15 mouse cellular contexts compared by ENCODE assay signal in genomic region chr9:64457596-64457995, GRCm38 (mm10).
DNase-seq lines count a peak whose midpoint lies in the region; ATAC-seq and TF ChIP-seq lines count a peak whose summit lies in the region.
"Had no signal": no experiment of that assay in that cellular context is flagged by ENCODE, and none has a peak within 500 bp of the region (broad histone marks: within the 10 kb centered on the region; RNA-seq: fewer than 3 reads in every experiment).

No protein-coding gene starts in this region.

- H3K27me3 ChIP-seq in heart, postnatal 0 days (ENCODE audit: control insufficient read depth, insufficient read depth, low read length), result 0 out of 2 replicates have a peak, but pooled peaks cover 2% of the 10 kb centered on the region
- peaks cover 18% of the 10 kb centered on the region for H3K27me3 ChIP-seq in limb, embryonic 10.5 days (ENCODE audit: low read depth, poor library complexity, severe bottlenecking)
- H3K27me3 ChIP-seq: heart, embryonic 15.5 days; midbrain, embryonic 12.5 days had no signal

- no peaks in the 10 kb centered on the region; the same call in 1 of the 2 replicates for H3K4me1 ChIP-seq in heart, postnatal 0 days (ENCODE audit: control insufficient read depth, insufficient read depth)
- H3K4me1 ChIP-seq in limb, embryonic 10.5 days, result peaks cover 72% of the 10 kb centered on the region

- no peak overlapping the region for H3K27ac ChIP-seq in heart, postnatal 0 days (ENCODE audit: low read depth)
- peak overlapping the region; percentile 79 for H3K27ac ChIP-seq in limb, embryonic 10.5 days
- H3K27ac ChIP-seq: embryonic facial prominence, embryonic 13.5 days; heart, embryonic 15.5 days; macrophage; midbrain, embryonic 12.5 days had no signal

- H3K4me3 ChIP-seq in heart, postnatal 0 days (ENCODE audit: low read depth, low read length), result no peak overlapping the region
- H3K4me3 ChIP-seq in limb, embryonic 10.5 days, result no peak overlapping the region
- H3K4me3 ChIP-seq: embryonic facial prominence, embryonic 13.5 days; heart, embryonic 15.5 days; midbrain, embryonic 12.5 days had no signal

- no peak for TF ChIP-seq EP300 in heart, postnatal 0 days (IDR thresholded peaks at IDR 0.05; ENCODE audit: low read depth)

- ATAC-seq in heart, postnatal 0 days (ENCODE audit: insufficient read depth, low read depth), result no peak

- H3K9me3 ChIP-seq in heart, postnatal 0 days (replicated peaks; ENCODE audit: control insufficient read depth, low read length), result no peaks in the 10 kb centered on the region
- H3K9me3 ChIP-seq in limb, embryonic 10.5 days (replicated peaks), result no peaks in the 10 kb centered on the region
- H3K9me3 ChIP-seq: embryonic facial prominence, embryonic 13.5 days; heart, embryonic 15.5 days; midbrain, embryonic 12.5 days had no signal

- H3K4me2 ChIP-seq in heart, postnatal 0 days (ENCODE audit: low read depth, low read length), result no peak overlapping the region
- H3K4me2 ChIP-seq: heart, embryonic 15.5 days; midbrain, embryonic 12.5 days had no signal

- no peaks in the 10 kb centered on the region for H3K36me3 ChIP-seq in heart, postnatal 0 days (replicated peaks; ENCODE audit: control insufficient read depth, insufficient read depth, low read length)
- H3K36me3 ChIP-seq in limb, embryonic 10.5 days, result no peaks in the 10 kb centered on the region
- H3K36me3 ChIP-seq: embryonic facial prominence, embryonic 13.5 days; heart, embryonic 15.5 days; midbrain, embryonic 12.5 days had no signal

- WGBS in heart, postnatal 0 days, result 66% methylated on average over 7 of the region's 7 CpGs
- WGBS in limb, embryonic 10.5 days, result 40% methylated on average over 7 of the region's 7 CpGs

- no peak for TF ChIP-seq CTCF in heart, postnatal 0 days (IDR thresholded peaks at IDR 0.05; ENCODE audit: low read depth)

- H3K9ac ChIP-seq in heart, postnatal 0 days (replicated peaks; ENCODE audit: low read depth, low read length), result no peak overlapping the region
- H3K9ac ChIP-seq: embryonic facial prominence, embryonic 13.5 days; heart, embryonic 15.5 days; midbrain, embryonic 12.5 days had no signal

- peak; percentile 10 for DNase-seq in heart, postnatal 0 days (ENCODE audit: low spot score)
- no peak for DNase-seq in heart, adult 18-20 months
- DNase-seq in Muller cell, postnatal 12 days (ENCODE audit: inconsistent ontology term), result peak; percentile 70
- DNase-seq in kidney, adult 9 months, result peak; percentile 48
- peak; percentile 46 for DNase-seq in limb, embryonic 10.5 days (ENCODE audit: low spot score)
- no peak for DNase-seq in layer of hippocampus, adult 11-12 months (ENCODE audit: low spot score)
- no peak for DNase-seq in urinary bladder, postnatal 4 days (ENCODE audit: low spot score in 2 of 2)
- DNase-seq: cerebellum, adult 11 months; cerebellum, postnatal 36 days; gastrocnemius, postnatal 25 days; right cerebral cortex, adult 18-20 months had no signal

Comparison
In these comparisons a context has a peak if more than half of its experiments do, and no peak if none do; other contexts are left out.
1. DNase-seq: peak in heart, postnatal 0 days (single experiment), Muller cell, postnatal 12 days (single experiment), kidney, adult 9 months (single experiment) and limb, embryonic 10.5 days (single experiment); none in heart, adult 18-20 months (0 of 2), layer of hippocampus, adult 11-12 months (single experiment) and urinary bladder, postnatal 4 days (0 of 2).